Mouse (Mus musculus) heart, embryonic 12.5 days (tissue): ENCODE measurements around the gene Tor2a. TPM values are rescaled to one million over a fixed set of nuclear protein-coding genes. Genes with fewer than 3 reads are reported as not detected.

Experiments
- ATAC-seq: fragments of 200-750 bp; cut with Nextera tagmentation; 2 replicates; pipeline ENCODE4 v1.8.0; 2017; ENCODE audit warnings: moderate TSS enrichment, moderate library complexity; ENCODE audit not compliant: insufficient number of reproducible peaks, low FRiP score
- H3K27ac ChIP-seq: fragments of 300-500 bp; sonication (generic); 2 replicates; pipeline ENCODE4 v1.5.1; 2016; ENCODE audit warnings: mild to moderate bottlenecking, moderate library complexity; ENCODE audit not compliant: poor library complexity, severe bottlenecking
- H3K27me3 ChIP-seq: fragments of 300-500 bp; sonication (generic); replicated peaks from 2 replicates; pipeline ENCODE4 v1.6.1; 2016; ENCODE audit warnings: mild to moderate bottlenecking, moderate library complexity
- H3K36me3 ChIP-seq: fragments of 300-500 bp; sonication (generic); 2 replicates; pipeline ENCODE4 v1.6.1; 2016; ENCODE audit warnings: mild to moderate bottlenecking, moderate library complexity
- H3K4me1 ChIP-seq: fragments of 300-500 bp; sonication (generic); replicated peaks from 2 replicates; pipeline ENCODE4 v1.6.1; 2016; ENCODE audit warnings: mild to moderate bottlenecking
- H3K4me2 ChIP-seq: fragments of 300-500 bp; sonication (generic); 2 replicates; pipeline ENCODE4 v1.6.1; 2016; ENCODE audit warnings: mild to moderate bottlenecking, moderate library complexity
- H3K4me3 ChIP-seq: fragments of 300-500 bp; sonication (generic); 2 replicates; pipeline ENCODE4 v1.5.1; 2016; ENCODE audit warnings: mild to moderate bottlenecking
- H3K9ac ChIP-seq: fragments of 300-500 bp; sonication (generic); 2 replicates; pipeline ENCODE4 v1.6.1; 2016; ENCODE audit warnings: mild to moderate bottlenecking, moderate library complexity
- H3K9me3 ChIP-seq: fragments of 300-500 bp; sonication (generic); replicated peaks from 2 replicates; pipeline ENCODE4 v1.6.1; 2016; ENCODE audit warnings: mild to moderate bottlenecking, moderate library complexity
- WGBS: fragments of 180-500 bp; shearing (Covaris S2); methylation state at CpG from one replicate; pipeline ENCODE4 v1.1.7; 2016; 5-methylcytosine and 5-hydroxymethylcytosine counted together
- polyA plus RNA-seq: library from polyadenylated mRNA; unstranded; fragments of >200 nt; fragmentation: Nextera tagmentation; extraction: Ambion mirVana; gene quantifications from 2 replicates; pipeline ENCODE4 v1.2.1, GENCODE M21; 2016

Tor2a gene
- 38.5 and 39.3 TPM in 2 replicates for polyA plus RNA-seq

GRCm38 (mm10) chr2:32757056-32757845 is at the start of gene Tor2a:
Tor2a (plus strand) TSS chr2:32757234.
- Histone ChIP-seq H3K4me1 (peaks cover 14% of the 10 kb centered on the region), H3K4me3 (peak within 1 kb of the TSS; percentile 83), H3K36me3 (peaks cover 48% of the 10 kb centered on the region), H3K27me3 (0 out of 2 replicates have a peak, but pooled peaks cover 3% of the 10 kb centered on the region), H3K4me2 (peak within 1 kb of the TSS; percentile 72), H3K27ac (peak within 1 kb of the TSS; percentile 82), H3K9ac (peak within 1 kb of the TSS; percentile 91), H3K9me3 (no peaks in the 10 kb centered on the region)
- peak; percentile 93 for ATAC-seq
- under 1% methylated on average over 65 of the region's 66 CpGs for WGBS

GRCm38 (mm10) chr2:32708643-32709042 is 48.4 kb upstream of the Tor2a start:
- no peaks in the 10 kb centered on the region for H3K27me3 ChIP-seq
- no peak overlapping the region for H3K27ac ChIP-seq
- no peak overlapping the region for H3K9ac ChIP-seq
- WGBS: 50% methylated on average over 3 of the region's 3 CpGs
- H3K4me3 ChIP-seq: no peak overlapping the region
- no peak for ATAC-seq
- peaks cover 78% of the 10 kb centered on the region for H3K36me3 ChIP-seq
- H3K4me2 ChIP-seq: no peak overlapping the region
- no peaks in the 10 kb centered on the region for H3K9me3 ChIP-seq
- H3K4me1 ChIP-seq: peaks cover 16% of the 10 kb centered on the region

- peaks cover 26% of the 10 kb centered on the region for H3K4me1 ChIP-seq
- H3K9me3 ChIP-seq: no peaks in the 10 kb centered on the region
- H3K27ac ChIP-seq: no peak overlapping the region
- ATAC-seq: no peak
- H3K9ac ChIP-seq: no peak overlapping the region
- H3K27me3 ChIP-seq: no peaks in the 10 kb centered on the region
- H3K4me3 ChIP-seq: no peak overlapping the region
- no peak overlapping the region for H3K4me2 ChIP-seq
- WGBS: 88% methylated on average over 20 of the region's 20 CpGs
- H3K36me3 ChIP-seq: peaks cover 70% of the 10 kb centered on the region
Observed at GRCm38 (mm10) chr2:32709521-32710137, 47.4 kb upstream of the Tor2a start.

- 79% methylated on average over 5 of the region's 5 CpGs for WGBS
- Histone ChIP-seq H3K4me1 (peaks cover 34% of the 10 kb centered on the region), H3K27me3 (no peaks in the 10 kb centered on the region), H3K36me3 (peaks cover 62% of the 10 kb centered on the region), H3K9ac (no peak overlapping the region), H3K4me3 (no peak overlapping the region), H3K4me2 (no peak overlapping the region), H3K9me3 (no peaks in the 10 kb centered on the region), H3K27ac (peak overlapping the region; percentile 3; the same call in 1 of the 2 replicates)
- no peak for ATAC-seq
Observed at GRCm38 (mm10) chr2:32710425-32710824, 46.6 kb upstream of the Tor2a start.

GRCm38 (mm10) chr2:32711301-32712056 is 45.6 kb upstream of the Tor2a start:
- 26% methylated on average over 9 of the region's 9 CpGs for WGBS

GRCm38 (mm10) chr2:32712108-32712551 is 44.9 kb upstream of the Tor2a start:
- H3K27ac ChIP-seq: peak overlapping the region; percentile 94
- H3K9me3 ChIP-seq: no peaks in the 10 kb centered on the region
- H3K4me3 ChIP-seq: peak overlapping the region; percentile 93
- ATAC-seq: peak; percentile 54
- peaks cover 35% of the 10 kb centered on the region for H3K4me1 ChIP-seq
- 0% methylated on average over 41 of the region's 41 CpGs for WGBS
- H3K9ac ChIP-seq: peak overlapping the region; percentile 77
- H3K4me2 ChIP-seq: peak overlapping the region; percentile 80
- H3K27me3 ChIP-seq: no peaks in the 10 kb centered on the region
- peaks cover 45% of the 10 kb centered on the region for H3K36me3 ChIP-seq

More at GRCm38 (mm10) chr2:32711301-32712056, 45.6 kb upstream of the Tor2a start:
- peak overlapping the region; percentile 77 for H3K9ac ChIP-seq
- H3K36me3 ChIP-seq: peaks cover 51% of the 10 kb centered on the region
- H3K27me3 ChIP-seq: no peaks in the 10 kb centered on the region
- ATAC-seq: no peak
- H3K27ac ChIP-seq: peak overlapping the region; percentile 94
- no peaks in the 10 kb centered on the region for H3K9me3 ChIP-seq
- peak overlapping the region; percentile 80 for H3K4me2 ChIP-seq
- H3K4me3 ChIP-seq: peak overlapping the region; percentile 93
- H3K4me1 ChIP-seq: peaks cover 35% of the 10 kb centered on the region

- peak overlapping the region; percentile 93 for H3K4me3 ChIP-seq
- H3K9ac ChIP-seq: peak overlapping the region; percentile 77
- peak overlapping the region; percentile 80 for H3K4me2 ChIP-seq
- peaks cover 35% of the 10 kb centered on the region for H3K4me1 ChIP-seq
- no peaks in the 10 kb centered on the region for H3K27me3 ChIP-seq
- peaks cover 40% of the 10 kb centered on the region for H3K36me3 ChIP-seq
- peak overlapping the region; percentile 94 for H3K27ac ChIP-seq
- under 1% methylated on average over 28 of the region's 44 CpGs for WGBS
- no peaks in the 10 kb centered on the region for H3K9me3 ChIP-seq
- peak; percentile 90 for ATAC-seq
Observed at GRCm38 (mm10) chr2:32712586-32712933, 44.5 kb upstream of the Tor2a start.

GRCm38 (mm10) chr2:32712934-32713817 is 43.9 kb upstream of the Tor2a start, which contains the start of gene Cdk9:
Cdk9 (minus strand) TSS chr2:32713076.
- H3K9me3 ChIP-seq: no peaks in the 10 kb centered on the region
- H3K27ac ChIP-seq: peak within 1 kb of the TSS; percentile 94
- no peaks in the 10 kb centered on the region for H3K27me3 ChIP-seq
- H3K4me3 ChIP-seq: peak within 1 kb of the TSS; percentile 93
- peak within 1 kb of the TSS; percentile 77 for H3K9ac ChIP-seq
- H3K4me1 ChIP-seq: peaks cover 35% of the 10 kb centered on the region
- 3% methylated on average over 43 of the region's 79 CpGs for WGBS
- H3K4me2 ChIP-seq: peak within 1 kb of the TSS; percentile 80
- ATAC-seq: peak; percentile 90
- peaks cover 34% of the 10 kb centered on the region for H3K36me3 ChIP-seq

- peak overlapping the region; percentile 64 for H3K9ac ChIP-seq
Observed at GRCm38 (mm10) chr2:32714117-32714986, 42.7 kb upstream of the Tor2a start.

More at GRCm38 (mm10) chr2:32714117-32714986, 42.7 kb upstream of the Tor2a start:
- WGBS: 37% methylated on average over 11 of the region's 11 CpGs
- Histone ChIP-seq H3K27ac (peak overlapping the region; percentile 94), H3K4me3 (no peak overlapping the region), H3K4me2 (peak overlapping the region; percentile 80), H3K9me3 (no peaks in the 10 kb centered on the region), H3K27me3 (no peaks in the 10 kb centered on the region), H3K4me1 (peaks cover 35% of the 10 kb centered on the region), H3K36me3 (peaks cover 22% of the 10 kb centered on the region)
- no peak for ATAC-seq
